Mouse (Mus musculus) intestine, embryonic 14.5 days (tissue): ENCODE measurements around the gene Galntl6. TPM values are rescaled to one million over a fixed set of nuclear protein-coding genes. Genes with fewer than 3 reads are reported as not detected.
"Not testable (repeated sequence)": the region's sequence is repeated elsewhere in the genome, so short reads cannot be mapped to it uniquely, and the experiment has no call there.

Source experiments
- ATAC-seq: fragments of 200-750 bp; cut with Nextera tagmentation; replicated peaks from 2 replicates; pipeline ENCODE4 v1.8.0; 2017; ENCODE audit warnings: low read depth, moderate number of reproducible peaks, moderate TSS enrichment, moderate library complexity; ENCODE audit not compliant: low FRiP score, low TSS enrichment
- DNase-seq: peaks from one replicate; pipeline ENCODE4 v3.0.0-alpha.2; 2018; ENCODE audit warnings: low spot score
- H3K27ac ChIP-seq: fragments of 300-500 bp; sonication (generic); 2 replicates; pipeline ENCODE4 v1.5.1; 2014; ENCODE audit warnings: low read depth, mild to moderate bottlenecking, control low read depth
- H3K27me3 ChIP-seq: fragments of 300-500 bp; sonication (generic); replicated peaks from 2 replicates; pipeline ENCODE4 v1.6.1; 2014; ENCODE audit warnings: low read length, control low read depth; ENCODE audit not compliant: control insufficient read depth, insufficient read depth
- H3K36me3 ChIP-seq: fragments of 300-500 bp; sonication (generic); 2 replicates; pipeline ENCODE4 v1.6.1; 2014; ENCODE audit warnings: low read length, control low read depth; ENCODE audit not compliant: control insufficient read depth, insufficient read depth
- H3K4me1 ChIP-seq: fragments of 300-500 bp; sonication (generic); replicated peaks from 2 replicates; pipeline ENCODE4 v1.6.1; 2014; ENCODE audit warnings: low read length, control low read depth, mixed read lengths; ENCODE audit not compliant: control insufficient read depth, insufficient read depth
- H3K4me2 ChIP-seq: fragments of 300-500 bp; sonication (generic); 2 replicates; pipeline ENCODE4 v1.6.1; 2014; ENCODE audit warnings: low read length
- H3K4me3 ChIP-seq: fragments of 300-500 bp; sonication (generic); 2 replicates; pipeline ENCODE4 v1.5.1; 2014; ENCODE audit warnings: low read depth, low read length, control low read depth, mixed read lengths
- H3K9ac ChIP-seq: fragments of 300-500 bp; sonication (generic); 2 replicates; pipeline ENCODE4 v1.6.1; 2014; ENCODE audit warnings: mild to moderate bottlenecking, low read length
- H3K9me3 ChIP-seq: fragments of 300-500 bp; sonication (generic); 2 replicates; pipeline ENCODE4 v1.6.1; 2016; ENCODE audit warnings: low read length, control low read depth; ENCODE audit not compliant: control insufficient read depth
- WGBS: fragments of 180-500 bp; shearing (Covaris S2); extraction: QIAGEN DNeasy Blood & Tissue Kit; methylation state at CpG from one replicate; pipeline ENCODE4 v1.1.7; 2014; 5-methylcytosine and 5-hydroxymethylcytosine counted together
- polyA plus RNA-seq: library from polyadenylated mRNA; unstranded; fragments of >200 nt; fragmentation: Nextera tagmentation; extraction: Ambion mirVana; gene quantifications from 2 replicates; pipeline ENCODE4 v1.2.1, GENCODE M21; 2014

Galntl6 gene
- polyA plus RNA-seq, 1 experiment from 2014 or later: 0.41 TPM

DNA sequence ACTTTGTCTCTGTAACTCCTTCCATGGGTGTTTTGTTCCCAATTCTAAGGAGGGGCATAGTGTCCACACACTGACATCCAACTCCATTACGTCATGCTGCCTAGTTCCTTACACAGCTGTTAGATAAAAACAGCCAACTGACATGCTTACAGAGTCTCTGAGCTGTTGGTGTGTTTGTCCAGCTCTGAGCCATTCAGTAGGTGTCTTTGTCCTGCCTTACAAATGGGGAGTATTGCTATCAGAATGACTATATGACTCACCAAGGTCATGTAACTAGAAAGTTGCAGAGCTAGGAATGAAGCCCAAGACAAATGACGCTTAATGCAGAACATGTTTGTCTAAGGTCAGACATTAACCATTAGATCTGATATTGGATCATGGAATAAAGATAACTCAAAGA is 449.1 kb downstream of the Galntl6 start:
- not testable (repeated sequence) for H3K4me3 ChIP-seq, H3K27me3 ChIP-seq, H3K4me2 ChIP-seq, H3K9me3 ChIP-seq, H3K36me3 ChIP-seq, DNase-seq, H3K9ac ChIP-seq, ATAC-seq, H3K4me1 ChIP-seq, H3K27ac ChIP-seq
- 67% methylated on average over 2 of the region's 2 CpGs for WGBS

DNA sequence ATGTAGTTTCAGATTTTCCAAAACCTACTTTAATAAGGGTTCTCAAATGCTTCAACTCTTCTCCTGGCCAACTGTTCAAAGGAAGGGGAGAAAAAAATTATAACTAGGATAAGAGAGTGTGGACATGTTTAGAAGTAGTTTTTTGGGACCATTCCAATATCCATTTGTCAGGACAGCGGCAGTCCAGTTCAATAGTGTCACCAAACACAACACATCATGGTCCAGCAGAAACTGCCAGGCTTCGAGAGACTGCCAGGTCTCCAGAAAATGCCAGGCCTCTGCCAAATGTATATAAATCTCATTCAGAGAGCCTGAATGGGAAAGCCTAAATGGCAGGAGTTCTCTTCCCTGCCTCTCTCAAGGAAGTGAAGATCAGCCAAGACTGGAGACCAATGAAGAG is 469.7 kb downstream of the Galntl6 start:
- no peak overlapping the region for H3K4me2 ChIP-seq
- H3K4me1 ChIP-seq: no peaks in the 10 kb centered on the region
- no peak for DNase-seq
- H3K27ac ChIP-seq: no peak overlapping the region
- H3K4me3 ChIP-seq: no peak overlapping the region
- no peak for ATAC-seq
- H3K27me3 ChIP-seq: no peaks in the 10 kb centered on the region
- no peak overlapping the region for H3K9ac ChIP-seq
- H3K36me3 ChIP-seq: no peaks in the 10 kb centered on the region
- H3K9me3 ChIP-seq: no peaks in the 10 kb centered on the region
- WGBS: 67% methylated on average over 2 of the region's 2 CpGs

DNA sequence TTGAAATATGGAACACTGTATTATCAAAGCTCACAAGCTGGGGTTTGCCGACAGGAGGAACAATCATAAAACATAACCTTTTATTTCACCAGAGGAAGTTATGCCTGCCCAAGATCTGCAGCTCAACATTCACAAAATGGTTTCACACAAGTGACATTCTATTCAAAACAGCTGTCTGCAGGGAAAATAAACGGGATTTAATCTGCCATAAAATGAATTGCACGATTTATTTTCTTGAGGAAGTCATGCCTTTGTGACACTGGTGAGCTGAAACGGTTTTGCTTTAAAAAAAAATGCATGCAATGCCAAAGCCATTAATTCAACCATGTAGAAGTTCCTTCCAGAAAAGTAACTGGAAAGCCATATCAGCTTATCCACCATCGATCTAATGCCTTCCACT is 494.0 kb downstream of the Galntl6 start:
- Histone ChIP-seq H3K4me3 (no peak overlapping the region), H3K27me3 (no peaks in the 10 kb centered on the region), H3K9me3 (no peaks in the 10 kb centered on the region), H3K36me3 (no peaks in the 10 kb centered on the region), H3K4me1 (no peaks in the 10 kb centered on the region), H3K9ac (no peak overlapping the region), H3K4me2 (no peak overlapping the region), H3K27ac (no peak overlapping the region)
- WGBS: 59% methylated on average over 5 of the region's 5 CpGs
- ATAC-seq (no peak), DNase-seq (no peak)

DNA sequence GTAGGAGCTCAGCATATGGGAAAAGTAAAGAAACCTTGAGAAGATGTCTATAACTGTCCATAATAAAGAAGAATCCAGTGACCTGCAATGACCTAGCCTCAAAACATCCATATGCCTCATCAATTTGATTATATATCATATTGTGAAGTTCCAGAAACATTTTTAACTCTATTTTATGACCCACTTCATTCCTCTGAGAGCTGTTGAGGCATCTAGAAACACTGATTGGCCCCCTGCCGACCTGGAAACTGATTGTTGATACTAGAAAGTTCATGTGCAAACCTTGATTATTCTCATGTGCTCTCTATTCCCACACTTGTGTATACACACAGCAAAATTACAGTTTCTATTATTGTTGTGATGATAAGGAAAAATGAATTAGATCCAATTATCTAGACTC is 494.9 kb downstream of the Galntl6 start:
- Histone ChIP-seq H3K27me3 (no peaks in the 10 kb centered on the region), H3K36me3 (no peaks in the 10 kb centered on the region), H3K9ac (no peak overlapping the region), H3K4me3 (no peak overlapping the region), H3K4me1 (no peaks in the 10 kb centered on the region), H3K27ac (no peak overlapping the region), H3K4me2 (no peak overlapping the region), H3K9me3 (no peaks in the 10 kb centered on the region)
- DNase-seq (no peak), ATAC-seq (no peak)
- WGBS: 37% methylated on average over 1 of the region's 1 CpGs

DNA sequence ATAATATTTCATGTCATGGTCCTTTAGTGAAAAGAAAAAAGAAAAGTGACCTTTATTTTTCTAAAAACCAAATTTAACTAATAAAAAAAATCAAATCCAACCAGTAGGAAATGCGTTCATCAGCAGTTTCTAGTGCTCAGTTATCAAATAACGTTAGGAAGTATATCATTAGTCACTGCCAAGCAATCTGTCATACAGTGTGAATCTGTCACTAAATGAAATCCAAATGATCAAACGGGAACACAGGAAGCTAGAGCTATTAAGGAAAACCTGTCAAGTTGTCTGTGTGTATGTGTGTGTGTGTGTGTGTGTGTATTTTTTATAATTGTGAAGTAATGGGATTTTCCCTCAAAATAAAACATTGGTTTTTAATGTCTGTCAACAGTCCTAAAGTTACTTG is 515.9 kb downstream of the Galntl6 start:
- no peak overlapping the region for H3K4me3 ChIP-seq
- no peak overlapping the region for H3K4me2 ChIP-seq
- WGBS: 66% methylated on average over 3 of the region's 3 CpGs
- H3K27ac ChIP-seq: no peak overlapping the region
- no peak for ATAC-seq
- H3K27me3 ChIP-seq: no peaks in the 10 kb centered on the region
- no peaks in the 10 kb centered on the region for H3K4me1 ChIP-seq
- no peaks in the 10 kb centered on the region for H3K36me3 ChIP-seq
- no peak overlapping the region for H3K9ac ChIP-seq
- no peaks in the 10 kb centered on the region for H3K9me3 ChIP-seq
- DNase-seq: no peak

DNA sequence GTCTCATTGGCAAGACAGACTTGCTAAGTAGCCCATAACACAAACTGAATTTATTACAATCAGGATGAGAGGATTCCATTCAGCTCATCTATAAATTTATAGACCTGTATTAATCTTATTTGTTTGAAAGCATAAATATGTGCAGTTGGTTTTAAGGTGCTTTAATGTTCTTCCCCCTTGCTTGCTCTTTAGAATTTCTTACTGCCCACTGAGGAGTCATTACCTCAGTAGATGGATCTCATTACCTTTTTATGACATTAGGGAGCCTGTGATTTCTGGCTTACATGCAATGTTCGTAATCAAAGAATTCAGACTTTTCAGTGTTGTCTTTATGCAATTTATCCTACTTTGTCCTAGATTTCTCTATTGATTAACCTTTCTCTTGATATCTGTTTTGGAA is 516.6 kb downstream of the Galntl6 start:
- H3K4me1 ChIP-seq: no peaks in the 10 kb centered on the region
- H3K4me3 ChIP-seq: no peak overlapping the region
- WGBS: 89% methylated on average over 1 of the region's 1 CpGs
- no peak for ATAC-seq
- no peak for DNase-seq
- H3K9me3 ChIP-seq: no peaks in the 10 kb centered on the region
- no peak overlapping the region for H3K27ac ChIP-seq
- no peaks in the 10 kb centered on the region for H3K36me3 ChIP-seq
- H3K9ac ChIP-seq: no peak overlapping the region
- no peaks in the 10 kb centered on the region for H3K27me3 ChIP-seq
- H3K4me2 ChIP-seq: no peak overlapping the region

DNA sequence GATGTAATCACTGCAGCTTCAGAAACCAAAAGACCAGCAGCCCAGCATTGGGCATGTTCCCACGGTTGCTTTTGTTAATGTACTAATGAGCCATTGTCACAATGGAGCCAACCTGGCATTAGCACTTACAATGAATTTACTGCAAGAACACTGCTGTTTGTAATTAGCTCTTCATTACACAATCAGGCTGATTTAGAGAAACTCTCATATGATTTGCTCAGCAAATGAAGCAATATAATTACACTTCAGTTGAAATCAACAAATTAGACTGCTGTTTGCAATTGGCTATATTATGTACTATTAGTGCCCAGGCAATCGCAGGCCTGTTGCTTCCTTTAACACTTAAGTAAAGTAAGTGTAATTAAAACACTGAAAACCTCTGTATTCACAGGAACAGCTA is 540.1 kb downstream of the Galntl6 start:
- Histone ChIP-seq H3K27ac (no peak overlapping the region), H3K9ac (no peak overlapping the region), H3K9me3 (no peaks in the 10 kb centered on the region), H3K36me3 (no peaks in the 10 kb centered on the region), H3K4me1 (no peaks in the 10 kb centered on the region), H3K4me2 (no peak overlapping the region), H3K27me3 (no peaks in the 10 kb centered on the region), H3K4me3 (no peak overlapping the region)
- DNase-seq (no peak), ATAC-seq (no peak)
- 86% methylated on average over 2 of the region's 2 CpGs for WGBS

DNA sequence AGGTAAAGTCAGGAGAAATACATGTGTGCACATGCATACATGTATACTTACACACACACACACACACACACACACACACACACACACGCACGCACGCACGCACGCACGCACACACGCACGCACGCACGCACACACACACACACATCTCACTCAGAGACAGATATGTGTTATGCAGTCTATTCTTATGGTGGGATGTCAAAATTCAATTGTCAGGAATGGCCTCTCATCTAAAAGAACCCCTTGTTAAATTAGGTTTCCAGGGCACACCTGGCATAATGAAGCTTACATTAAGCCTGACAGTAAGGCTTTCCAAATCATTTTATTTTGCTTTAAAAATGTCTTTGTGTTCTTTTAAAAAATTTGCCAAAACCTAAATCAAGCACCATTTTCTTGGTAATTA is 540.5 kb downstream of the Galntl6 start:
- Histone ChIP-seq H3K27me3 (no peaks in the 10 kb centered on the region), H3K9ac (no peak overlapping the region), H3K4me3 (no peak overlapping the region), H3K4me1 (no peaks in the 10 kb centered on the region), H3K9me3 (no peaks in the 10 kb centered on the region), H3K4me2 (no peak overlapping the region), H3K27ac (no peak overlapping the region), H3K36me3 (no peaks in the 10 kb centered on the region)
- DNase-seq (no peak), ATAC-seq (no peak)
- 62% methylated on average over 10 of the region's 10 CpGs for WGBS

DNA sequence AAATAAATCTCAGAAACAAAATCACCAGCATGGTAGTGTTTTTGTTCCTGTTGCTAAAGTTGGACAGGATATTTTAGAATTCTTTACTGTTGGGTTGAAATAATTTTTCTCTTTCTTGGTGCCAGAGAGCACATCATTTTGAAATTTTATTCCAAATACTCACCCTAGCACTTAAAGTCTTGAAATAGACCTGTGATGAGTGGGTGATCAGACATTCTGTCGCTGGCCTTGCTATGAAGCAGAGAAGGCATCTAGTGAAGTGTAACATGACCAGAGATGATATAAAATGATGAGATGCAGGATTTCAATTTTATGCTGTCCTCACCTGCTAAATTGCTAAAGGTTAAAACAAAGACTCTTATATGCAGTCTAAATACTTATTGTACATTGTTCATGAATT is 581.3 kb downstream of the Galntl6 start:
- no peak overlapping the region for H3K4me2 ChIP-seq
- no peak for ATAC-seq
- H3K36me3 ChIP-seq: no peaks in the 10 kb centered on the region
- no peak overlapping the region for H3K27ac ChIP-seq
- H3K27me3 ChIP-seq: no peaks in the 10 kb centered on the region
- WGBS: 77% methylated on average over 1 of the region's 1 CpGs
- H3K4me3 ChIP-seq: no peak overlapping the region
- H3K4me1 ChIP-seq: no peaks in the 10 kb centered on the region
- H3K9me3 ChIP-seq: no peaks in the 10 kb centered on the region
- H3K9ac ChIP-seq: no peak overlapping the region
- no peak for DNase-seq
